Mouse (Mus musculus) liver, adult (tissue): ENCODE data around the gene Angptl8.

Source experiments
- GATA4 ChIP-seq: IDR thresholded peaks from 2 replicates; pipeline ENCODE4 v1.6.1; 2014; ENCODE audit warnings: mild to moderate bottlenecking, low read length; ENCODE audit not compliant: insufficient replicate concordance

Angptl8 gene

GRCm38 (mm10) chr9:21806976-21807375, 28.3 kb upstream of the Angptl8 start:
- no peak for TF ChIP-seq GATA4

DNA sequence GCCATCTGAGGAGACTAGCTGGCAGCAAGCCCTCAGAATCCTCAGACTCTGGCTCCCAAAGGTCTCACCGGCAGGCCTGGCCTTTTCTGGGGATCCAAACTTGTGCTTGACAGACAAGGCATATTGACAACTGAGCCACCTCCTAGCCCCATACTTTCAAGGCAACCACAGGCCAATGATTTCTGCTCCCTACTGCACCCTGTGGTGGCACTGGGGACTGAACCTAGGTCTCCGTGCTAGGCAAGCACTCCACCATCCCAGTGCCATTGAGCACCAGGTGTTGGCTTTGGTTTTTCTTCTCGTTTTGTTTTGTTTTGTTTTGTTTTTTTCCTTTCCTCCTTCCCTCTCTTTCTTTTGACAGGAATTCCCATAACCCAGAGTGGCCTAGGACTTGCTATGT, 26.7 kb upstream of the Angptl8 start:
- no peak for TF ChIP-seq GATA4

GRCm38 (mm10) chr9:21811170-21811569, 24.1 kb upstream of the Angptl8 start:
- no peak for TF ChIP-seq GATA4

GRCm38 (mm10) chr9:21816716-21817305, 18.5 kb upstream of the Angptl8 start:
- no peak for TF ChIP-seq GATA4

DNA sequence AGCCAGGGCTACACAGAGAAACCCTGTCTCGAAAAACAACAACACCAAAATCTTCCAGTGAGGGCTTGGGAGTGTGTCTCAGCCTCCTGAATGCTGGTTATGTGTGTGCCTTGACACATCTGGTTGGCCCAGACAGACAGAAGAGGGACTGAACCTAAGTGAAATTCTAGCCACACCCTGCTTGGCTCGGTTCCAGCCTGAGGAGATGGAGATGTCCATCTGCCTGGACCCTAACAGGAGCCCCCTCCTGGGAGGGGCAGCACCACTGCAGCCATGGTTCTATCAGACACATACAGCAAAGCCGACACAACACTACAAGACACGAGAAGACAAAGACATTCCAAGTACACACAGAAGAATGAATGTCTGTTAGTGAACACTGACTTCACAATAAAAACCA, 17.2 kb upstream of the Angptl8 start:
- TF ChIP-seq GATA4, result no peak

DNA sequence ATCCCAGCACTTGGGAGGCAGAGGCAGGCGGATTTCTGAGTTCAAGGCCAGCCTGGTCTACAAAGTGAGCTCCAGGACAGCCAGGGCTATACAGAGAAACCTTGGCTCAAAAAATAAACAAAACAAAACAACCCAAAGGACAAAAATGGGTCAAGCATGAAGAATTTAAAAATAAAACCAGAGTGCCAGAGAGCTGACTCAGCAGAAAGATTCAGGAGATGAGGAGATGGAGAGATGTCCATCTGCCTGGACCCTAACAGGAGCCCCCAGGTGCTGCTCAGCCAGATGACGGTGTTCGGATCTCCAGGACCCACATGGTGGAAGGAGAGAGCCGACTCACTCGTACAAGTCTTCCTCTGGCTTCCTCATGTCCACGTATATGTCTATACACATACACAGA, 16.7 kb upstream of the Angptl8 start:
- TF ChIP-seq GATA4, result no peak

GRCm38 (mm10) chr9:21819181-21819729, 16.1 kb upstream of the Angptl8 start:
- no peak for TF ChIP-seq GATA4

- no peak for TF ChIP-seq GATA4
Observed at GRCm38 (mm10) chr9:21820183-21820582, 15.1 kb upstream of the Angptl8 start.

DNA sequence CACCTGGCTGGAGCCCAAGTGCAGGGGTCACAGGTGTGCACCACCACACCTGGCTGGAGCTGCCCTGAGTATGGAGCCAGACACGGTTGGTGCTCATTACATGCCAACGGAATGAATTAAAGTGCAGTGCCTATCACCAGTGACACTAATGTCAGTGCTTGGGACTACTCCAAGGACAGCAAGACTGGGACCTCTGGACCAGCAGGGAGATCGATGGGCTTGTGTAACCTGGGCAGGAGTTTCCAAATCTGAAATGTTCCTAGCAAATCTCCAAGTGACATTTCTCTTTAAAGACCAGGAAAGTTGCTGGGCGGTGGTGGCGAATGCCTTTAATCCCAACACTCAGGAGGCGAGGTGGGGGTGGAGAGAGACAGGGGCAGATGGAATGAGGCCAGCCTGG, 12.6 kb upstream of the Angptl8 start:
- TF ChIP-seq GATA4, result peak; percentile 44; the same call in 1 of the 2 replicates

DNA sequence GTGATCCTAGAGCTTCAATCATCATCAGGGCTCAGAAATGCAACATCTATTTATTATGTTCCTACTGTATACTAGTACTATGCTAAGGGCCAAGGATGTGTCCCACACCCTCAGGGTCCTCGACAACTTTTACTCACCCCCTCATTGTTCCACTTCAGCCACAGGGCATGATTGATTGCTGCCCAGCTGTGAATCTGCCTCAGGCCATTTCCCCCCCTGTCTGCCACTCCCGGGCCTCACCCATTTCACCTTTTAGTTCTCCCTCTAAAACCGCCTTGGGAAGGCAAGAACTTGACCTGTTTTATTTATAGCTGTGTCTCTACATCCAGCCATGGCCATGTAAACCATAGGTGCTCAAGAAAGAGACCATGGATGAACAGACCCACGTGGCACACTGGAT, 11.4 kb upstream of the Angptl8 start:
- TF ChIP-seq GATA4, result no peak

DNA sequence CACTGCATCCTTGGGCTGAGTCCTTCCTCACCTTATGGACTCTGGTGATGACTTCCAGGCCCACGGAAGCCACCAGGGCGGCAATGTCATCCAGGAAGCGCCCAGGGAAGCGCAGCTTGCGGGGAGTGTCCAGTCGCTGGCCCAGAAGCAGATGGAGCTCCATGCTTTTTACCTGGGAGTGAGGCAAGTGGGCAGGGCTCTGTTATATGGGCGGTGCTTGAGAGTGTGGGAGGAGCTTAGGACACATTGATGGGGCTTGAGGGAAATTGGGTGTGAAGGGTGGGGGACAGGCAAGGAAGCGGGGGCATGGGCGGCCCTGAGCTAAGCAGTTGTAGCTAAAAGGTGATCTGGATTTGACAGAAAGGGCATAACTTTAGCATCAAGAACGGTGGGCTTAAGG, 10.9 kb upstream of the Angptl8 start:
- no peak for TF ChIP-seq GATA4

GRCm38 (mm10) chr9:21829834-21830460, 5.4 kb upstream of the Angptl8 start:
- no peak for TF ChIP-seq GATA4

- peak; percentile 62; the same call in 1 of the 2 replicates for TF ChIP-seq GATA4
Observed at GRCm38 (mm10) chr9:21830461-21830850, 4.9 kb upstream of the Angptl8 start.

GRCm38 (mm10) chr9:21830936-21831335, 4.4 kb upstream of the Angptl8 start:
- no peak for TF ChIP-seq GATA4

- TF ChIP-seq GATA4, result no peak
Observed at GRCm38 (mm10) chr9:21831558-21832240, 3.6 kb upstream of the Angptl8 start.

GRCm38 (mm10) chr9:21837690-21838089, 2.4 kb downstream of the Angptl8 start:
- TF ChIP-seq GATA4, result no peak
